Mouse (Mus musculus) layer of hippocampus, postnatal 14 days (tissue): ENCODE measurements around the gene Zfand6. TPM values are rescaled to one million over a fixed set of nuclear protein-coding genes. Genes with fewer than 3 reads are reported as not detected.

ENCODE experiments used
- DNase-seq, 2 experiments: peaks; one replicate each; pipeline ENCODE4 v3.0.0; 2021 to 2022; ENCODE audit warnings: low spot score in 2 of 2, mixed read lengths in 1 of 2
- long read RNA-seq, 2 experiments: library from polyadenylated mRNA; stranded (forward); transcript quantifications; one replicate each; pipeline ENCODE4 v2.0.0; 2021
- total RNA-seq, 2 experiments: library from RNA; stranded (reverse); gene quantifications; 2 replicates each; pipeline ENCODE4 v1.2.3; 2021

Zfand6 gene
- 10 to 100 TPM; 68.0 to 70.4 TPM for total RNA-seq
- long read RNA-seq, experiment 1, transcript Zfand6-202 (7 exons, 1,538 nt), result major isoform, 25 of 57 reads
- long read RNA-seq, experiment 1, transcript Zfand6-208 (7 exons, 2,955 nt), result minor isoform, 16 of 57 reads
- long read RNA-seq, experiment 1, partial matches to known transcripts, result 0 of 57 reads
- long read RNA-seq, experiment 1, other reads (novel, unspliced or antisense), result 7 of 57 reads
- long read RNA-seq, experiment 2, transcript Zfand6-202 (7 exons, 1,538 nt), result major isoform, 44 of 114 reads
- long read RNA-seq, experiment 2, transcript Zfand6-201 (8 exons, 1,658 nt), result minor isoform, 6 of 114 reads
- long read RNA-seq, experiment 2, transcript Zfand6-208 (7 exons, 2,955 nt), result minor isoform, 29 of 114 reads
- long read RNA-seq, experiment 2, partial matches to known transcripts, result 3 of 114 reads
- long read RNA-seq, experiment 2, other reads (novel, unspliced or antisense), result 29 of 114 reads

- DNase-seq, result peak; percentile 96 to 98
These were observed at the start of gene Zfand6 for GRCm38 (mm10) chr7:84689251-84690100. Zfand6 (minus strand) TSS chr7:84689959.

- DNase-seq, result no peak
These were observed 47.0 kb upstream of the Zfand6 start for GRCm38 (mm10) chr7:84736803-84737202.

GRCm38 (mm10) chr7:84733038-84733437, 43.3 kb upstream of the Zfand6 start:
- DNase-seq, result no peak

- DNase-seq, result no peak
These were observed 42.3 kb upstream of the Zfand6 start for GRCm38 (mm10) chr7:84732052-84732451.

GRCm38 (mm10) chr7:84731076-84731475, 41.3 kb upstream of the Zfand6 start:
- DNase-seq, result no peak

GRCm38 (mm10) chr7:84722804-84723459, 33.2 kb upstream of the Zfand6 start:
- no peak for DNase-seq

GRCm38 (mm10) chr7:84710287-84710958, 20.7 kb upstream of the Zfand6 start:
- DNase-seq, result no peak

GRCm38 (mm10) chr7:84706877-84707276, 17.1 kb upstream of the Zfand6 start:
- DNase-seq, result no peak

GRCm38 (mm10) chr7:84690101-84690509, 346 bp upstream of the Zfand6 start:
- no peak for DNase-seq

- DNase-seq, result no peak
These were observed 1.8 kb downstream of the Zfand6 start for GRCm38 (mm10) chr7:84687653-84688580.

- DNase-seq, result no peak
These were observed 3.4 kb downstream of the Zfand6 start for GRCm38 (mm10) chr7:84686380-84686779.

- DNase-seq, result no peak
These were observed 5.1 kb downstream of the Zfand6 start for GRCm38 (mm10) chr7:84684675-84685074.

- no peak for DNase-seq
These were observed 8.2 kb downstream of the Zfand6 start for GRCm38 (mm10) chr7:84681558-84681957.

- DNase-seq, result no peak
These were observed 8.8 kb downstream of the Zfand6 start for GRCm38 (mm10) chr7:84680931-84681330.

GRCm38 (mm10) chr7:84680092-84680491, 9.7 kb downstream of the Zfand6 start:
- DNase-seq, result no peak

- DNase-seq, result peak; percentile 40 to 91
These were observed 10.5 kb downstream of the Zfand6 start for GRCm38 (mm10) chr7:84679264-84679663.

GRCm38 (mm10) chr7:84673103-84673502, 16.7 kb downstream of the Zfand6 start:
- DNase-seq, result no peak

GRCm38 (mm10) chr7:84669554-84670152, 20.1 kb downstream of the Zfand6 start:
- no peak for DNase-seq

- DNase-seq, result no peak
These were observed 21.8 kb downstream of the Zfand6 start for GRCm38 (mm10) chr7:84667946-84668345.
